Mouse (Mus musculus): ENCODE results near the gene Gas2l2.

DNA sequence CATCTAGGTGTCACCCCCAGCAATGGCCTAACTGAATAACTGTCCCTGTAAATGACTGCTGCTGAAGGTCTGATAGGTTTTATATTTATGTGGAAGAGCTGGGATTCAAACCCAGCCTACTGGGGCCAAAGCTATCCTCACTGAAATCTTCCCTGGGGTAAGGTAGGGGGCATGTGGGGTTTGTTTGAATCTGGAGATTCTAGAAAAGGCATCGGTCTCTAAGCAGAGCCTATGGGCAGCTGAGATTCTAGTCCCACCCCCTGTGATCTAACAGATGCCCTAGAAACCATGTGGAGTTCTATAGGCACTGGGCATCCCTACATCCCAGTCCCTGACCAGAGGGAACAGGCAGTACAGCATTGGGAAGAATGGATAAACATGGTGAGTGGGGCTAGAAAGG, 8.1 kb upstream of the Gas2l2 start, which contains the start of gene 1700020L24Rik:
- TF ChIP-seq ZC3H11A (IDR thresholded peaks at IDR 0.05; ENCODE audit: borderline replicate concordance, low read depth, low read length) (no peak), MAFK (IDR thresholded peaks at IDR 0.05; ENCODE audit: insufficient read depth, low read depth, low read length) (no peak), HCFC1 (IDR thresholded peaks at IDR 0.05; ENCODE audit: borderline replicate concordance, insufficient read depth, low read length) (no peak), ZNF384 (IDR thresholded peaks at IDR 0.05; ENCODE audit: low read depth, low read length) (no peak), CHD2 (IDR thresholded peaks at IDR 0.05; ENCODE audit: low read depth, low read length) (no peak)

Data from ES-E14 (cell line).